Mouse (Mus musculus): ENCODE results near the gene Agap3.

The Agap3 gene

DNA sequence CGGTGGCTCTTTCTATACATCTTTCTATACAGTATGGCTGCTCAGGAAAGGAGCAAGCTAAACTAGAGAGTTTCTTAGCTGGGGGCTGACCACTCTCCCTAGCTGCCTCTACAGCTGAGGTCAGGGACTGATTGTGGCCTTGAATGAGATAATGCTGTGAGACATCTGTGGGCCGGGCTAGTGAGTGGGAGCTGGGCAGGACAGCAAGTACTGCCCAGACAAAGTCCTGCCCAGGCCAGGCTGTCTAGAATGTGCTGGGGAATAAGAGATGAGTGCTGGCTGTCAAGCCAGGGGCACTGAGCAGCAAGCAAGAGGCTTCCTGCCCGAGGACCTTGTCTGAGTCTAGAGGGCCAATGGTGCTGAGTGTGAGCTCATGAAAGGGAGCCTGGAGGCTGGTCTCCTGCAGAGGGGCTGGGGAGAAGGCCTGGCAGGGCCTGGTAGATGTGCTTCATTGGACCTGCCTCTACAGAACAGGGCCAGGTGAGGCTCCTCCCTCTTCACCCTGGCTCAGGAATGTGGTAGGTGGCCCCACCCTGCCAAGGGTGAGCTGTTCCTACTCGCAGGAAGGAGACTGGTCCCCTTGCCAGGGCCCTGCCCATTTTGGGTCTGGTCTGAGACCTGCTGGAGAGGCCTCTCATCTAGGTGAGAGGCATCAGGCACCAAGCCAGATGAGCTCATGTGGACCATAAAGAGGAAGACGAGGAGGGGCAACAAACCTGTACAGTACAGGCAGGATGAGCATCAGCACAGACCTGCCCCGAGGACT lies 23.7 kb downstream of the Agap3 start:
- no peak for DNase-seq

DNA sequence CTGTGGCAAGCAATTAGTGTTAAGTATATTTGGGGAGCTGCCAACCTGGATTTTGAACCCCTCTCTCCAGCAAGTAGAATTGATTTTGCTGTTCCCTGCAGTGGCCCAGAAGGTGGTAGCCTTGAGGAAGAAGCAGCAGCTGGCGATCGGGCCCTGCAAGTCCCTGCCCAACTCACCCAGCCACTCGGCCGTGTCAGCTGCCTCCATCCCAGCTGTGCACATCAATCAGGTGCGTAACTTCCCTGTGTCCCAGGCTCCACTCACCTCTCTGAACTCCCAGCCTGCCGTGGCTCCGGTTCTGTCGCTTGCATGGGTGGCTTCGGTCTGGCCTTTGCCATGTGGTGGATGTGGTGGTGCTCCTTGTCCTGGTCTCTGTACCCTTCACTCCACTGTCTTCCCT lies 25.9 kb downstream of the Agap3 start:
- DNase-seq: no peak

- DNase-seq: peak; percentile 82
These were observed 29.7 kb downstream of the Agap3 start for GRCm38 (mm10) chr5:24481647-24482046.

DNA sequence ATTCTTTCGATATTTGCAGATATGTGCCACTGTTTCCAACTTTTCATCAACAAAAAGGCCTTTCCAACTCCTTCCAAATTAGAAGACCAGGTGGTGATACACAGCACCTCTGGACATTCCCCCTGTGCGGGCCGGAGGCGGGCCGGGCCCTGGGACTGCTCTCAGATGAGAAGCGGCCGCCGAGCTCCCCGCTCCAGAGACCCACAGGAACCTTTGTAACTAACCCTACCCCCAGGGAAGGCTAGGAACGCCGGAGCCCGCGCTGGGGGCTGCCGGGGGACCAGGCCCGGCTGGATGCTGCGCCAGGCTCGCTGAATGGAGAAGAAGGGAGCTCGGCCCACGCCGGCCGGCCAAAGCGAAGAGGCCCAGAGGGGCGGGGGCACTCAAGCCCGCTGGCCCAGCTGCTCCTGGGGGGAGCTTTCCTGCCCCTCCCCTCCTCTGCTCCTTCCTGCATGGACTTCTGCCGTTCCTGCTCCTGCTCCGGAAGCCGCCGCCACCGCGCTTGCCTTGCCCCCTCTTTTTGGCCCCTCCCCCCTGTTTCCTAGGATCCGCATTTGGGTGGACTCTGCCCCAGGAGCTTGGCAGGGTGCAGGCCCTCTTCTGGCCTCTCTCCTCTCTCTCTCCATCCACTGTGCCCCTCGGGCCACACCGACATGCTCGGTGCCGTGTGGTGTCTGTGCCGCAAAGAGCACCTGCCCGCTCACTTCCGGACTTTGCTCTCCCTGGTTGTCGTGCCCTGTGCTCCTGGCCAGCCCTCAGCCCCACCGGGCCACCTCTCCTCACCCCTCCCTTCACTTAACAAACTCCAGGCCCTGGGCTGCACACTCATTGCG lies 30.5 kb downstream of the Agap3 start:
- DNase-seq: no peak

DNA sequence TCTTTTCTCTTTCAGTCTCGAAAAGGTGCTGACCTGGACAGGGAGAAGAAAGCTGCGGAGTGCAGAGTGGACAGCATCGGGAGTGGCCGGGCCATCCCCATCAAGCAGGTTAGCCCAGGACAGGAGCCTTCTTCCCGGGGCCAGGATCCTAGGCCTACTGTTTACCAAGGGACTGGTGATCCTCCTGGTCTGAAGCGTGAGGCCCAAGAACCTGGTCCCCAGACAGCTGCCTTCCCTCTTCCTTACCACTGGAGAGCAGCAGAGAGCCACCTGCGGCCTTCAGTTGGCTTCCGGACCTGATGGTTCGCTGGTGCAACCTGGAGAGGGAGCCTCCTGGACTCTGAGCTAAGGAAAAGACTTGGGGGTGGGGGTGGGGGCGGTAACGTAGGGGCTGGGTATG lies 31.3 kb downstream of the Agap3 start:
- DNase-seq: peak; percentile 55

GRCm38 (mm10) chr5:24484963-24485362 lies 33.0 kb downstream of the Agap3 start:
- DNase-seq: no peak

DNA sequence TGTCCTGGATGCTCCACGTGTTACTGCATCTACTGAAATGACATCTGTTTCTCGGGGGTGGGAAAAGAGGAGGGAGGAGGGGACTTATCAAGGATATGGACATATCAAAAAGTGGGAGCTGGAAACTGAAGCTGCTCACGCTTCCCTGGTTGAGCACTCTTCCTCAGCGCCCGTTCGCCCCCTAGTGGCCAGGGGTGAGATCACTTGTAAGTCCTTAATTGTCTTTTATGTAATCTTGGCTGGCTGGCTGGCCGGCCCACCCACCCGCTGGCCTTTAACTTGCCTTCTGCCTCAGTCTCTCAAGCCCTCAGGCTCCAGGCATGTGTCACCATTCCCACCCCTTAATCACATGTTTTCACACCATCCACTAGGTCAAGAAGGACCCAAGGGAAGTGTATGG lies 34.1 kb downstream of the Agap3 start:
- peak; percentile 96 for DNase-seq

GRCm38 (mm10) chr5:24486738-24487137 lies 34.8 kb downstream of the Agap3 start:
- no peak for DNase-seq

DNA sequence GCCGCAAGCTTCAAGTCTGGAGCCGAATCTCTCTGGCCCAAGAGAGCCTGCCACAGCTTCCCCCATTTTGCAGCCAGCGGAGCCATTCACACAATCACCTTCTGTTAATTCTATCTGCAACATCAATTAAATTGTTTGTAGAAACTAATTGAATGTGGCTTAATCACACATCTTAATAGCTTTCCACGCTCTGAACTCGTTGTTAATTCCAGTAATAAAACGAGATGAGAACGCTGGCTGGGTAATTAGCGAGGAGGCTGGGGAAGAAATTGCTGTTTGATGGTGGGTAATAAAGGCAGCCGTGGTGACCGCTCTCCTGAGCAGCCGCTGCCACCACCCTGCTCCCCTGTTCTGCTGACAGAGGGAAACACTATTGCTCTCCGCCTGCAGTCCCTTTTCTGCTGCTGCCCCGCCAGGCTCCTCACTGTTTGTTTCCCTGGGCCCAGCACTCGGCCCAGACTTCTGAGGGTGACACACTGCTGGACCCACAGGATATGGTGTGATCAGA lies 38.5 kb downstream of the Agap3 start:
- no peak for DNase-seq

GRCm38 (mm10) chr5:24492546-24493285 lies 40.7 kb downstream of the Agap3 start:
- DNase-seq: no peak

GRCm38 (mm10) chr5:24495019-24495418 lies 43.0 kb downstream of the Agap3 start:
- DNase-seq: no peak

GRCm38 (mm10) chr5:24496756-24497155 lies 44.8 kb downstream of the Agap3 start:
- DNase-seq: no peak

- no peak for DNase-seq
These were observed 45.5 kb downstream of the Agap3 start for GRCm38 (mm10) chr5:24497526-24497925.

GRCm38 (mm10) chr5:24499113-24499512 lies 47.1 kb downstream of the Agap3 start:
- DNase-seq: no peak

- DNase-seq: peak; percentile 47
These were observed 48.9 kb downstream of the Agap3 start for GRCm38 (mm10) chr5:24500851-24501250.

- no peak for DNase-seq
These were observed 50.8 kb downstream of the Agap3 start for GRCm38 (mm10) chr5:24502786-24503185.

DNA sequence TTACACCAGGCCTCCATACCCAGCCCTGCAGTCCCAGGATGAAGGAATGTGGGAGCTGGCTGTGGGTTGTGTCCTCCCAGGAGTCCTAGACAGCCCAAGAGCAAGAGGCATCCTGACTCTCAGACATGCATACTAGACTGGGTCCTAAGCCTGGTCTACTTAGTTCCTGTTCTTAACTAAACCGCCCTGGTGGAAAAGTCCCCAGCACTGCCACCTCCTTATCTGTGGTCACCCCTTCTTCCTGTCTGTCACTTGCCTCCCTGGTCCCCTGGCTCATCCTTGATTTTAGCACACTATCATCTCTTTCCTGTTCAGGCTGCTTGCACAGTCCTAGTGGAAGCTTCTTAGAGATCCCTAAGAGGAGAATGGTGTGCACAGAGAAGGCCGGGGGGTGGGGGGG lies 53.5 kb downstream of the Agap3 start:
- no peak for DNase-seq

DNA sequence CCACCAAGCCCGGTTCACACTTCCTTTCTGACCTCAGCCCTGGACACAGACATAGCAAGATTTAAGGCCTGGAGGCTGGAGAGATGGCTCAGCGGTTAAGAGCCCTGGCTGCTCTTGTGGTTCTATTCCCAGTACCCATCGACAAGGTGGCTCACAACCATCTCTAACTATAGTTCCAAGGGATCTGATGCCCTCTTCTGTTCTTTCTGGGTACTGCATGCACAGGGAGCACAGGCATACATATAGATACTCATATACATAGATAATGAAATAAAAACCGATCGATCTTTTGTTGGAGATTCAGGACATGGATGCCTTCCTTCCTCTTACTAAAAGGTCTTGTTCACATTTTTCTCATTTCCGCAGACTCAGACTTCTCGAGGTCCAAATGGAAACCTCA lies 56.4 kb downstream of the Agap3 start:
- DNase-seq: no peak

GRCm38 (mm10) chr5:24510635-24511034 lies 58.7 kb downstream of the Agap3 start:
- no peak for DNase-seq

GRCm38 (mm10) chr5:24512271-24512670 lies 60.3 kb downstream of the Agap3 start:
- DNase-seq: no peak

- DNase-seq: no peak
These were observed 69.4 kb downstream of the Agap3 start for GRCm38 (mm10) chr5:24521366-24521765.

GRCm38 (mm10) chr5:24523806-24524205 lies 71.8 kb downstream of the Agap3 start:
- no peak for DNase-seq

- DNase-seq: no peak
These were observed 72.5 kb downstream of the Agap3 start for GRCm38 (mm10) chr5:24524522-24524921.
